Mouse (Mus musculus) thymus, postnatal 0 days (tissue): ENCODE measurements around the gene Kdm2a. TPM values are rescaled to one million over a fixed set of nuclear protein-coding genes. Genes with fewer than 3 reads are reported as not detected.

ENCODE experiments used
- DNase-seq: peaks from one replicate; pipeline ENCODE4 v3.0.0-alpha.2; 2015; ENCODE audit warnings: low spot score
- polyA plus RNA-seq: library from polyadenylated mRNA; unstranded; fragments of >200 nt; fragmentation: Nextera tagmentation; extraction: Ambion mirVana; gene quantifications from 2 replicates; pipeline ENCODE4 v1.2.1, GENCODE M21; 2015

The Kdm2a gene
- polyA plus RNA-seq, 1 experiment from 2014 or later, result 26.0 TPM

GRCm38 (mm10) chr19:4300271-4300704 is 97.8 kb downstream of the Kdm2a start:
- peak; percentile 91 for DNase-seq

GRCm38 (mm10) chr19:4299574-4300270 is 98.4 kb downstream of the Kdm2a start:
- DNase-seq, result peak; percentile 45

GRCm38 (mm10) chr19:4299126-4299525 is 99.0 kb downstream of the Kdm2a start:
- DNase-seq, result no peak

- no peak for DNase-seq
Observed at GRCm38 (mm10) chr19:4298322-4299121, 99.6 kb downstream of the Kdm2a start.

GRCm38 (mm10) chr19:4297851-4298250 is 100.2 kb downstream of the Kdm2a start:
- DNase-seq, result no peak

GRCm38 (mm10) chr19:4296611-4297010 is 101.5 kb downstream of the Kdm2a start:
- DNase-seq, result no peak

GRCm38 (mm10) chr19:4295391-4295790 is 102.7 kb downstream of the Kdm2a start:
- DNase-seq, result no peak

GRCm38 (mm10) chr19:4294381-4295097 is 103.5 kb downstream of the Kdm2a start:
- peak; percentile 95 for DNase-seq

GRCm38 (mm10) chr19:4291161-4291560 is 106.9 kb downstream of the Kdm2a start:
- no peak for DNase-seq

- no peak for DNase-seq
Observed at GRCm38 (mm10) chr19:4290749-4291148, 107.3 kb downstream of the Kdm2a start.

- DNase-seq, result no peak
Observed at GRCm38 (mm10) chr19:4283653-4284052, 114.4 kb downstream of the Kdm2a start.

- DNase-seq, result peak; percentile 91
Observed at GRCm38 (mm10) chr19:4282898-4283553, 115.1 kb downstream of the Kdm2a start, which contains the start of gene Ankrd13d. Ankrd13d (minus strand) TSS chr19:4283137.

GRCm38 (mm10) chr19:4280425-4280824 is 117.7 kb downstream of the Kdm2a start:
- DNase-seq, result no peak

GRCm38 (mm10) chr19:4279487-4279886 is 118.6 kb downstream of the Kdm2a start:
- DNase-seq, result no peak

- DNase-seq, result no peak
Observed at GRCm38 (mm10) chr19:4270972-4271371, 127.1 kb downstream of the Kdm2a start.

GRCm38 (mm10) chr19:4270187-4270586 is 127.9 kb downstream of the Kdm2a start:
- no peak for DNase-seq

GRCm38 (mm10) chr19:4268566-4269361 is 129.3 kb downstream of the Kdm2a start, which contains the start of gene Ssh3:
Ssh3 (minus strand) TSS chr19:4269180.
- peak; percentile 49 for DNase-seq

GRCm38 (mm10) chr19:4265956-4266355 is 132.1 kb downstream of the Kdm2a start:
- DNase-seq, result no peak
